Mouse (Mus musculus): ENCODE data around the gene Akr1c19. TPM values are rescaled to one million over a fixed set of nuclear protein-coding genes. Genes with fewer than 3 reads are reported as not detected.
A peak's percentile ranks its signal among the peaks of the same experiment; 100 is the strongest.
"Not testable (repeated sequence)": the region's sequence is repeated elsewhere in the genome, so short reads cannot be mapped to it uniquely, and the experiment has no call there.

The Akr1c19 gene
- under 1 TPM in 1 of 2 experiments, not detected in 1; 0.66 TPM for total RNA-seq (2021)
- long read RNA-seq, experiment 1 = 0 reads
- long read RNA-seq, experiment 2, partial matches to known transcripts = 0 of 1 reads
- long read RNA-seq, experiment 2, other reads (novel, unspliced or antisense) = 1 of 1 reads

DNA sequence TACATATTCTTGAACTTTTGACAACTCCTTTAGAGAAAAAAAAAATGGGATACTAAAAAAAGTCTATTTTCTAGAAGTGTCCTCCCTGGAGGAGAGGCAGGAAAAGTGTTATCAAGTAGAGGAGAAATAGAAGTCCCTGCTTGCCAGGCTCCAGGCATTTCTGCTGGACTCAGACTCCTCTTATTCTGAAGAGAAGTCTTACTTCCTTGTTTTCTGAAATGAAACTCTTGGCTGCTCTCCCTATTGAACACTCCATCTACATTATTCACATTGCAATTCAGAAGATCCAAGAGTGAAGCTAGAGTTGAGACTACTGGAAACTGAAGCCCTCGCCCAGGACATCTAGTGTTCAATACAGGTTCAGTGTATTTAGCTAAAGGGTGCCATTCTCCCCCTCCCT is at the start of gene Akr1c19:
Gene Akr1c19 (plus strand): TSS at position 260 of the 400 bp plus-strand sequence.
- DNase-seq (ENCODE audit: low spot score) = peak; percentile 36

DNA sequence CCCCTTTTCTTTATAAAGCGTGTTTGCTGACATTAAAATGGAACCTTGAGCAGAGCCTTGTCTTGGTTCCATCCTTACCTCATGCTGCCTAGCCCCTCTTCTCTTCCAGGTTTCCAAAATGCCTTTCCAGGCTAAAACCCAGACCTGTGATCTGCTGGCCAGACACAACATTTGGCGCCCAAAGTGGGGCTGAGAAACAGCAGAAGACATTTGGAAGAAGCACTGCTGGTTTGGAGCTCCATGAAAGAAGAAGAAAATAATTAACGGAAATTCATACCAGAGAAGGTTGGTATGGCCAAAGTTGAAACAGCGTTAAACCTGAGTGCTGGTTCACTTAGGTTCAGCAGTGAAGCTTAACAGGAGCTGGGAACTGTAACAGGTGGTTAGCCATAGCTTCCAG is 47.2 kb upstream of the Akr1c19 start:
- not testable (repeated sequence) for DNase-seq (ENCODE audit: low spot score)

DNA sequence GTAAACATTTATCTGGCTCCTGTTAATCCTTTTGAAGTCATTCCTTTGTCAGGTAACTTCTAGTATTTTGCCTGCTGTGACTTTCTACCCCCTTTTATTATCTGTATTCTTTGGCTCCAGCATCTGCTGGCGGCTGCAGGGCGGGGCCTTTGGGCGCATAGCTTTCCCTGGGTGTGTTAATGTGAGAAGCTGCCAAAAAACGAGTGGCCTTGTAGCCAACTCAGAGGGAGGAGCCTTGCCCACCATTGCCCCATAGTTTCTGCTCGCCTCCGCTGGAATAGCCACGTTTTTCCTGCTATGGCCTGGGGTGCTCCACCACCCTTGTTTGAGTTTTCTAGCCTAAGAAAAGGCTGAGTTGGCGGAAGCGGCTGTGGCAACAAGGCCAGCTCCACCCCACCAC is 45.4 kb upstream of the Akr1c19 start:
- DNase-seq (ENCODE audit: low spot score) = no peak

DNA sequence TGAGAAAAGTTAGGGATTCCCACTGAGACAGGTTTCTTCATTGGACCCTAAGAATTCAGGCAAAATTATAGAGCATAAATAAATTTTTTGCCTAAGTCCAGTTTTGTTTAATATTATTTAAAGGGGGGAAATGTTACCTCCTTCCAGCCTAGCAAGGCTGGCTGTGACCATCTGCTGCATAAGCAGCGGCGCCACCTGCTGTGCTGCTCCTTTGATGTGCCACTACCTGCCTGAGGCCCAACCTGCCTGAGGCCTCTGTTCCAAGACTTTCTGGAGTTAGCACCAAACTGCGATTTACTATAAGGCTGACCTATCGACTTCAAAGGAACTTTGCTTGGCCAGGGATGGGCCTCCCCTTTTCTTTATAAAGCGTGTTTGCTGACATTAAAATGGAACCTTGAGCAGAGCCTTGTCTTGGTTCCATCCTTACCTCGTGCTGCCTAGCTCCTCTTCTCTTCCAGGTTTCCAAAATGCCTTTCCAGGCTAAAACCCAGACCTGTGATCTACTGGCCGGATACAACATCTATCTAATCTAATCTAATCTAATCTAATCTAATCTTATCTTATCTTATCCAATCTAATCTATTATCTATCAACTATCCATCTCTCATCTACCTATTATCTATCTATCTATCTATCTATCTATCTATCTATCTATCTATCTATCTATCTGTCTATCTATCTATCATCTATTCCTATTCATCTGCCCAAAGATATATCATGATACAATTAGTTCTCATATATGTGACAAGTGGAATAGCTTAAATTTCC is 41.7 kb upstream of the Akr1c19 start:
- not testable (repeated sequence) for DNase-seq (ENCODE audit: low spot score)

DNA sequence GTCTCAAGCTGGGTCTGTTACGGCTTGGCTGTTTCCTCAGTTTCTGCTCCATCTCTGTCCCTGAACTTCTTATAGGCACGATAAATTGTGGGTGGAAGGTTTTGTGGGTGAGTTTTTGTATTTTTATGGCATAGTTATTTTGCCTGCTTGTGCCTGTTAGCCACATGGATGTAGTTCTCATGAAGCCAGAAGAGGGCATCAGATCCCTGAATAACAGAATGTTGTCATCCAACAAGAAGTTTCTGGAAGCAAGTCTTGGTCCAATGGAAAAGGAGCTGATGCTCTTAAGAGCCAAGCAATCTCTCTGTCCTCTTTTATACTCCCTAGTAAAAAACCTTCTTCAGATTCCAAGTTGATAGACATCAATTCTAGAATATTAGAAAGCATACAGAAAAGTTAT is 40.3 kb upstream of the Akr1c19 start:
- peak; percentile 5 for DNase-seq (ENCODE audit: low spot score)

DNA sequence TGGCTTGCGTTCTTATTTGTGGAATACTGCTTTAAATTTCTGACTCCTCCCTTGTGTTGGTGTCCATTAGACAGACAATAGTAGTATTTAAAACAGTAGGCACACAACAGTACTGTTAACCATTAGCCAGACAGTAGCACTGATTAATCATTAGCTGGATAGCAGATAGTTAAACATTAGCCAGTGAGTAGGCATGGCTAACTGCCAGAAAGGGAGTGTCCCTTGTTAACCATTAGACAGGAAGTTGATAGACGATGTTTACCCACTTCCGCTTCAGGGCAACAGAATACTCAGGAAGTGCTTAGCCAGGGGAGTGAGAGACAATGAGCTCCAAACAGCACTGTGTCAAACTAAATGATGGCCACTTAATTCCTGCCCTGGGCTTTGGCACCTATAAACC is 37.6 kb upstream of the Akr1c19 start, which contains the start of gene Akr1c13:
Gene Akr1c13 (plus strand): TSS at position 247 of the 400 bp plus-strand sequence.
- peak; percentile 3 for DNase-seq (ENCODE audit: low spot score)

DNA sequence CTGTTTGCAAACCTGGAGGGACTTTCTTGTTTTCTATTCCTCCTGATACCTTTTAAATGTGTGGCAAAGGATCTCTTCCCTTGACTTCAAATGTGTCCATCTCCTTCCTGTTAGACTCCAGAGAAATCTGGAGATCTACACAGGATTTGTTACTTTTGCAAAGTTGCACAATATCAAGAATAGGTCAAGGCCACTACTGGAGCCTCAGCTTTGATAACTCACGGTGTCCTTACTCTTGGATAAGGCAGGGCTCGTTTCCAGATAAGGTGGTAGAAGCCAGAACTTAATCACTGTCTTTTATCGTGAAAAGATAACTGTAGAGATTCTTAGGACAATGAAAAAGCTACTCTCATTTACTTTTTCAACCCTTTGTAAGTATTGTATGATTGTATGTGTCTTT is 36.0 kb upstream of the Akr1c19 start:
- DNase-seq (ENCODE audit: low spot score) = no peak

DNA sequence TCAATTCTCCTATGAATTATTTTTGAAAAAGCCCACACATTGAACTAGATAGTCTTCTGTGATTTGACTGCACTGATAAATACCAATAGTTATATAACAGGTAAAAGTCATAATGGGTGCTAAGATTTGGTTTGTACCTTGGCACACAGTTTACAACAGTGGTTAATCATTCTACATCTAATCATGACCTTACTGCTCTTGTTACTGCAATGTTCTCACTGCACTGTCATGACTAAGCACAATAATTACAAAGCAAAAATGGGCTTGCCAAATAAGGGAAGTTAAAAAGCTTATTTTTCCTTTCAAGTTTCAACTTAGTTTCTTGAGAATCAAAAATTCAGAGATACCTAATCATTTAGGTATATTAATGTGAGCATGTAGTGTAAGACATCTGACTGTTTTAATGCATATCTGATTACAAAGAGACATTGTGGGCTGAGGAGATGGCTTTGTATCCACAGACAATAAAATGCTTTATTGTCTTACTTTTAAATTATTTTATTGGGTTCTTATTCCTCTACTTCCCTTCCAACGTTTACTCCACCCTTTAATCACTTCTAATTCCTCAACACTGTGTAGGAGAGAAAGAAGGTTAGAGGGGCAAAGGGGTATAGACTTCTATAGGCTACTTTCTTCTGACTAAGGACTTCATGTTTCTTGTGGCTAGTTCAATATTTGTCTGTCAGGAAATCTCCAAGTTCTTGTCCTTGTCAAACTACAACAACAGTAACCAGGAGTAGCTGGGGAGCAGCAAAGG is 22.2 kb upstream of the Akr1c19 start:
- DNase-seq (ENCODE audit: low spot score) = no peak

DNA sequence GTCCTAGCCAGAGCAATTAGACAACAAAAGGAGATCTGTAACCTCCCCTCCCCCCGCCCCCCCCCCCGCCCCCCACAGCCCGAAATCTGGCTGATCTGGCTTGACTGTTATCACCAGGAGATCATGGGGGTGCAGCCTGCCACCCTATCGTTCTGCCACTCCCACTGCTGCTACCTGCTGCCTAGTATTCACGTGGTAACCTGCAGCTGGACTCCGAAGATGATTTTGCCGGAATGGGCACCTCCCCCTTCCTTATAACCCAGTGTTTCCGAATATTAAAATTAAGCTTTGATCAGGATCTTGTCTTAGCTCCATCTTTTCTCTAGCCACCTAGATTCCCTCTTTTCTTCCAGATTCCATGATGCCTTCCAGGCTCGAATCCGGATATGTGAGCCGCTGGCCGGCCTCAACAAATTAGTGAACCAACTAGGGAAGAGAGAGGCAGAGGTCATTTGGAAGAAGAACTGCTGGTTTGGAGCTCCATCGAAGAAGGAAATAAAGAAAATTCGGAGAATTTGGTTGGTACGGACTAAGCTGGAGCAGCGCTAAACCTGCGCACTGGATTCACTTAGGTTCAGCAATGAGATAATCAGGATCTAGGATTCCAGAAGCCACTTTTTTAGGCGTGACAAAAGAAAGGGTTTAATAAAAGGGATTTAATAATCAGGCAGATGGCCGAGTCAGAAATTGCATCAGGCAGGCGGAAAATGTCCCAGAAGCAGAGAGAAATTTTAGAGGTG is 16.8 kb upstream of the Akr1c19 start:
- DNase-seq (ENCODE audit: low spot score) = no peak

DNA sequence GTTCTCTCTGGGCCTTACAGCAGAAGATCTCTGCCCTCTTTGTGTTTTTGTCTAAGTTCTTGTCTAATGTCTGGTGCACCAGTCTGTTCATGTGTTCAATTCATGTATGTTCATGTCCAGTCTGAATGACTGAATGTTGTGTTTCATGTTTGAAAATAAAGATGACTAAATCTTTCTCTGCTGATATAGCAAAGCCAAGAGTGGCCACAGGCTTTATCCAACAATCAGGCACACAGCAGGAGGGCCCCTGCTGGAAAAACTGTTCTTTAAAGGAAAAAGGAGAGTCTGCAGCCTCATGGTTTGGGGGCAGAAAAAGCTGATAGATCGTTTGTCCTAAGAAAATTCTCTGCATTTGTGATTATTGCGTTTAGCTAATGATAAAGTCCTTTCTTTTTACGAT is 16.2 kb upstream of the Akr1c19 start:
- no peak for DNase-seq (ENCODE audit: low spot score)

DNA sequence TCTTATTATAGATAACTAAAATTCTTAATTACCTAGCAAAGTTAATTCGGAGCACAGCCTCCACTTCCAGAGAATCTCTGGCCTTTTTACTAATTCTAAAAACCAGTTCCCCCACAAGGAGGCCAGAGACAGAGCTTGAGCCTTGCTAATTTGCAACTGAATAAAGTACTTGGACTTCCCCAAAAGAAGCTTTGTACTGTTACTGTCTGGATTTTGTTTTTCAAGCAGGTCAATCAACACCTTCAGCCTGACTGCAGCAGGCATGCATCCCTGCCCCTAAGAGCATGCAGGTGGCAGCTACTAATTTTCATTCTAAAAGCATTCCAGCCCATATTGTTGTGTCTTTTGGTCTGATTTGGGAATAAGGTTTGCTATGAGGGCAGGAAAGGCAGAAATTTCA is 13.0 kb upstream of the Akr1c19 start:
- DNase-seq (ENCODE audit: low spot score) = not testable (repeated sequence)

DNA sequence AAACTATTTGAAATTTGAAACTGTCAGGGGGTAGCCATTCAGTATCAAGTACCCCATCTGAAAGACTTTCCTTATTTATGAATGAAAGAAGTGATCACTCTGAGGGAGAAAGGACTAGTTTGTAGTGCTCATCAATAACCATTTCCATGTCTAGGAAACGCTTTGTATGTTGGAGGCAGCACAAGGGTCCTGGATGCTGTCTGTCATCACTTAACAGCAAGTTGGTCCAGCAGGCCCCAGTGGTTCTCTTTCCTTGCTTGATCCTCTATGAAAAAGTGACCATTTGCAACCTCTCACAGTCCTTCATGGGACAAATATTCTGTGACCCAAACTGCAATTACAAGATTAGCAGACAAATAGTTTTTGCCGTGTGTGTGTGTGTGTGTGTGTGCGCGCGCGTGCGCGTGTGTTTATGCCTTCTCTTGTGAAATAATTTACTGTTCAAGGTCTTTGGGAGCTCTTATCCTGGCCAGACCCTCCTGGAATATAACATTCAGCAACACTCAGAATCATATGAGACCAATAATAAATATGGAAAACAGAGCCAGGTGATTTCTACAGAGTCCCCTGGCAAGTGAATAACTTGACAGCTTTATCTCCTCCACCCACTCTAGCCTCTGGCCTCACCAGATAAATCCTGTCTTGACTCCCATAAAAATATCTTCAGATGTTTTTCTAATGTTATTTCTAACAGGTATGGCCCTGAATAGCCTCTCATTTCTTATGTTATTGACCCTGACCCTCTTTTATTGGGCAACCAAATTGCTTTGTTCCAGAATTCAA is 2.5 kb downstream of the Akr1c19 start:
- DNase-seq (ENCODE audit: low spot score) = no peak

DNA sequence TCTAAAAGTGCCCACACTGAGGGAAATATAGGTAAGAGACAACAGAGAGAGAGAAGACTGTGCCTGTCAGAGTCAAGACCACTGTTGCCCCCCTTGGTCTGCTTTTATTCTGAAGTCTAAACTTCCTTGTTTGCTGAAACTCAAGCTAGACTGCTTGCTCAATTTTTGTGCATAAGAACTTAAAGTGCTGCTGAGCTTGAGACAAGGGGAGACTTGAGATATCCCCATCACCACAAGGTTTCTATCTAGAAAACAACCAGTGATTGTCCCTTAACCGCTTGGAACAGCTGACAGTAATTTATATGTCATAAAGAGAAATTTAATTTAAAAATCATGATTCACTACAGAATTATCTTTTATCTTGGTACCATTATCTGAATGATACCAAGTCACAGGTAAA is 4.6 kb downstream of the Akr1c19 start:
- no peak for DNase-seq (ENCODE audit: low spot score)

DNA sequence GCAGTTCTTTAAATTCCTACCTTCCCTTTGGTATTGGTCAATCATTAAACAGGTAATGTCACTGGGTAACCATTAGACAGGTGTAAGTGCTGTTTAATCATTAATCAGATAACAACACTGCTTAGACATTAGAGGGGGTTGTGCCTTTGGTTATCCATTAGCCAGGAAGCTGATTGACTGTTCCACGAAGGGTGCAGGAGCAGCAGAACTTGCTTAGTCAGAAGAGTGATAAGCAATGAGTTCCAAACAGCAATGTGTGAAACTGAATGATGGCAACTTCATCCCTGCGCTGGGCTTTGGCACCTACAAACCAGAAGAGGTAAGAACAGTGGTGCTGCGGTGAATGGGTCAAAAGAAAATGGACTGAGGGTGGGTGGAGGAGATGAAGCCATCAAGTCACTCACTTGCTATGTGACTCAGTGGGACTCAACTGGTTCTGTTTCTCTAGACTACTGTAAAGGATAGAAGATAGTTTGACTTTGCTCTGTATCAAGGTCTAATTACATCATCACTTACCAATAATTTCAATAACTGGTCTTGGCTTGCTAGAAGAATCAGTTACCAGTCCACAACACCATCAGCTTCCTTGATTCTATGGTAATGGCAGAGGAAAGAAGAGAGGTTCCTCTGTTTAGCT is 5.2 kb downstream of the Akr1c19 start:
- DNase-seq (ENCODE audit: low spot score) = no peak

DNA sequence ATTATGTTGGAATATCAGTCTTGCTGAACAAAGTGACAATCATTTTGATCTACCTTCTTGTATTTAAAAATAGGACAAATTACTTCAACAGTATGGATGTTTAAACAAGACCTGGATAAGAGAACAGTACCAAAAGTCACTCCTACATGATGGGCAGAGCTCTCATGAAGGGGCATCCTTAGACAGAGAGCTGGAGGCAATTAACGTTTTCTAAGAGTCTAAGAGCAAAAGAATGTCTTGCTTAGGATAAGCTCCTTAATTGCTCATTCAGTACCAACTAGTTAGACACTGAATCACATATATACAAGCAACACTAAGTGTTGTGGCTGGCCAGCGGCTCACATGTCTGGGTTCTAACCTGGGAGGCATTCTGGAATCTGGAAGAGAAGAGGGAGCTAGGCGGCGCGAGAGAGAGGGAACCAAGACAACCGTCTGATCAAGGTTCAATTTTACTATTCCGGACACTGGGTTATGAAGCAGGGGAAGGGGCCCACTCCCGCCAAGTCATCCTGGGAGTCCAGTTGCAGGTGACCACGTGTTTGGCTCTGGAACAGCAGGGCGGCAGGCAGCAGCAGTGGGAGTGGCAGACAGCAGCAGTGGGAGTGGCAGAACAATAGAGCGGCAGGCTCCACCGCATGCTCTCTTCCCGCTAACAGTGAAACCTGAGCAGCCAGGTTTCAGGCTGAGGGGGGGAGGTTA is 16.5 kb downstream of the Akr1c19 start:
- DNase-seq (ENCODE audit: low spot score) = no peak

DNA sequence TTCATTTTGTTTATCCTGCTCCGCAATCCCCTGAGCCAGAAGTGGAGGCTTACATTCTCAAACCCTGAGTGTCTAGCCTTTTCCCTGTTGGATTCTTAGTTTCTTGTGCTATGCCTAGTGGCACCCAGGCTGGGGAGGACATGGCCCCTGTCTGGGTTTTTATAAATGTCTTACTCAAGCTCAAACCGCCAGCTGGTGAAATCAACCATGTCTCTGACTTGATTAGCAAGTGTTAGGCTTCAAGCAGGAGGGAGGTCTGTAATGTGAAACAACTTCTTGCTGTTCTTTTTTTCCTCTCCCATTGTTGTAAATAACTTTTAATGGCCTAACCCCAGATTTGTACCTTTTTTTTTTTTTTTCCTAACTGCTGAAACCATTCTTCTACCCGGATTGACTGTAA is 20.8 kb downstream of the Akr1c19 start:
- no peak for DNase-seq (ENCODE audit: low spot score)

DNA sequence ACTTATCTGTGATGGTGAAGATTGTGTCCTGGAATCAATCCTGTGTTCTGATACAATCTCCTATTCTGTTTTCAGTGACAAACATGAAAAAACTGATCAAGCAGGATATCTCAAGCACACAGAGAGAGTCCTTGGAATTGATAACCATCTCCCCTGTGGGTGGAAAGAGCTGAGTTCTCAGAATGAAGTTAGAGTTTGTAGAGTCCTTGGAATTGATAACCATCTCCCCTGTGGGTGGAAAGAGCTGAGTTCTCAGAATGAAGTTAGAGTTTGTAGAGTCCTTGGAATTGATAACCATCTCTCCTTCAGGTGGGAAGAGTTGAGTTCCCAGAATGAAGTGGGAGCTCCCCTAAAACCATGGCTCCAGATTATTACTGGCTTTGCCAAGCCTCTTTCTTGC is 28.4 kb downstream of the Akr1c19 start:
- not testable (repeated sequence) for DNase-seq (ENCODE audit: low spot score)

DNA sequence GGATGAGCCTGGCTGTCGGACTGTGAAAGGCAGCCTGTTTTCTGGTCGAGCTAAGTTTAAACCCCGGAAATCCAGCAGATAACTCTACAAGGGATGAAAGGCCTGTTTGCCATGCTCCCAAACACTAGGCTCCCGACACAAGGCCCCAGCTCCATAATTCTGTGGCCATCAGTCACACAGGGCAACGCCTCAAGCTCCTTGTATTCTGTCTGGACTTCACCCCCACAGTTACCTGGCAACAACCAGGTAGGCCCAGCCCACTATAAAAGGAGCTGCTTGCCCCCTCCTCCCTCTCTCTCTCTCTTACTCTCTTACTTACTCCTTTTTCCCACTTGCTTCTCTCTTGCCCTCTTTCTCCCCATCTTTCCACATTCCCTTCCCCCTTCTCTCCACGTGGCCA is 28.8 kb downstream of the Akr1c19 start:
- no peak for DNase-seq (ENCODE audit: low spot score)

DNA sequence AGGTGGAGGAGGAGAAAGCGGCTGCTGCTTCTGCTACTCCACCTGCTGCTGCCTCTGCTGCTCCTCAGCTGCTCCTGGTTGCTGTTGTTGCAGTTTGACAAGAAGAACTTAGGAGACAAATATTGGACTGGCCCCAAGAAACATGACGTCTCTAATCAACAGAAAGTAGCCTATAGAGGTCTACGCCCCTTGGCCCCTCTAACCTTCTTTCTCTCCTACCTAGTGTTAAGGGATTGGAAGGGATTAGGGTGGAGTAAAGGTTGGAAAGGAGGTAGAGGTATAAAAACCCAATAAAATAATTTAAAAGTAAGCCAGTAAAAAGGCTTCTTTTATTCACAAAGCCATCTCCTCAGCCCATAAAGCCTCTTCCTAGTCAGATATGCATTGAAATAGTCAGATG is 36.1 kb downstream of the Akr1c19 start:
- no peak for DNase-seq (ENCODE audit: low spot score)

DNA sequence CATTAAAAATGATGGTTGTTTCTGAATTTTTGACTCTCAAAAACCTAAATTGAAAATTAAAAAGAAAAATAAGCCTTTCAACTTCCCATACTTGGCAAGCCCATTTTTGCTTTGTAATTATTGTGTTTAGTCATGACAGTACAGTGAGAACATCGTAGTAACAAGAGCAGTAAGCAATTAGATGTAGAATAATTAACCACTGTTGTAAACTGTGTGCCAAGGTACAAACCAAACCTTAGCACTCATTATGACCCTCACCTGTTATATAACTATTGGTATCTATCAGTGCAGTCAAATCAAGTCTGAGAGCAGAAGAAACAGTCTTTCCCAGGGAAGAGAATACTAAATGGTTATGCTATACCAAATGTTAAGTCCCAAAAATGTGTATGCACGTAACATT is 36.5 kb downstream of the Akr1c19 start:
- DNase-seq (ENCODE audit: low spot score) = no peak
